In the genomic region with DNA sequence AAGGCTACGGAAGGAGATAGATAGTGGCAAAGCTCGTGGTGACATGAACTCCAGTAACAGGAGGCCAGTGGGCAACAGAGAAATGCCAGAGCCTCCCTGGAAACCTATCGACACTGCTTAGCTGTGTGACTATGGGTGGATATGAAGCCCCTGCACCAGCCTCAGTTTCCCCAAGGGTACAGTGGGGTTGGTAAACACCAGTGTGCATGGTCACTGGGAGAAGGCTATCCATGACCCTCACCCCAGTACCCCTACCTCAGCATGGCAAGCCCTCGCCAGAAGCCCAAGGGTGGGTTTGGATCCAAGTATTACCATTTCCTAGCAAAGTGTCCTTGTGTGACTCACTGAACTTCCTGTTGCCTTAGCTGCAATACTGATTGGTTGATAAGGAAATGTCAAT, we compare ENCODE assay signal across 17 mouse cellular contexts.
"Had no signal": no experiment of that assay in that cellular context is flagged by ENCODE, and none has a peak within 500 bp of the region (broad histone marks: within the 10 kb centered on the region; RNA-seq: fewer than 3 reads in every experiment).

No protein-coding gene starts in this region.

- DNase-seq: kidney, adult 8-10 months; kidney, postnatal 10 days; kidney, postnatal 36 days; layer of hippocampus, adult 9-11 months; liver, postnatal 0 days; lung, embryonic 14.5 days; thymus, adult 18-20 months; thymus, postnatal 14 days; thymus, postnatal 4 days had no signal

- H3K27me3 ChIP-seq: kidney, embryonic 15.5 days; midbrain, embryonic 15.5 days; neural tube, embryonic 13.5 days had no signal

- ATAC-seq: intestine, postnatal 0 days; liver, postnatal 0 days; lung, postnatal 0 days; midbrain, embryonic 15.5 days had no signal

- H3K36me3 ChIP-seq: kidney, embryonic 15.5 days; midbrain, embryonic 12.5 days; midbrain, embryonic 15.5 days; neural tube, embryonic 13.5 days had no signal

- H3K4me3 ChIP-seq: kidney, embryonic 15.5 days; midbrain, embryonic 12.5 days; midbrain, embryonic 15.5 days; neural tube, embryonic 13.5 days had no signal

- H3K4me1 ChIP-seq: midbrain, embryonic 12.5 days had no signal

- H3K27ac ChIP-seq: kidney, embryonic 15.5 days; liver, embryonic 14.5 days; macrophage; midbrain, embryonic 12.5 days; midbrain, embryonic 15.5 days; neural tube, embryonic 13.5 days had no signal
